Mouse (Mus musculus) gastrocnemius, postnatal 36 days (tissue): ENCODE results near the gene Rassf7. TPM values are rescaled to one million over a fixed set of nuclear protein-coding genes. Genes with fewer than 3 reads are reported as not detected.
A peak's percentile ranks its signal among the peaks of the same experiment; 100 is the strongest.
"Not testable (repeated sequence)": the region's sequence is repeated elsewhere in the genome, so short reads cannot be mapped to it uniquely, and the experiment has no call there.

Experiments
- DNase-seq, 2 experiments: peaks; one replicate each; pipeline ENCODE4 v3.0.0; 2022
- intact Hi-C: fragments of 180-260 bp; cut with DNase I; formaldehyde crosslinking; loops from one replicate; pipeline ENCODE4 v1.15.1; 2025
- total RNA-seq, 2 experiments: library from RNA; stranded (reverse); gene quantifications; 2 replicates each; pipeline ENCODE4 v1.2.3; 2021

Gene Rassf7
- total RNA-seq, 2 experiments from 2014 or later, result 0.59 TPM; not detected in 1

- intact Hi-C loops, result no loop called here
- DNase-seq, result no peak
Measured at GRCm38 (mm10) chr7:141220377-141220776, 4.7 kb downstream of the Rassf7 start.

- intact Hi-C loops, result no loop called here
- peak; percentile 89 to 93 for DNase-seq
Measured at GRCm38 (mm10) chr7:141221249-141222125, 5.8 kb downstream of the Rassf7 start.

GRCm38 (mm10) chr7:141222126-141222467 lies 6.4 kb downstream of the Rassf7 start:
- intact Hi-C loops, result no loop called here
- no peak for DNase-seq

GRCm38 (mm10) chr7:141222696-141223215 lies 7.1 kb downstream of the Rassf7 start:
- intact Hi-C loops, result no loop called here
- no peak for DNase-seq

GRCm38 (mm10) chr7:141226535-141226934 lies 10.9 kb downstream of the Rassf7 start:
- no peak for DNase-seq
- intact Hi-C loops, result no loop called here

- intact Hi-C loops, result no loop called here
- no peak for DNase-seq
Measured at GRCm38 (mm10) chr7:141227796-141228195, 12.1 kb downstream of the Rassf7 start.

- intact Hi-C loops, result no loop called here
- DNase-seq, result peak; percentile 88 to 92
Measured at GRCm38 (mm10) chr7:141228279-141229067, 12.8 kb downstream of the Rassf7 start, which contains the start of gene Phrf1. TSS of gene Phrf1 (plus strand) at chr7:141228784.

- DNase-seq, result no peak
- intact Hi-C loops, result no loop called here
Measured at GRCm38 (mm10) chr7:141229702-141230101, 14.0 kb downstream of the Rassf7 start.

GRCm38 (mm10) chr7:141230570-141230969 lies 14.9 kb downstream of the Rassf7 start:
- intact Hi-C loops, result no loop called here
- DNase-seq, result no peak

GRCm38 (mm10) chr7:141231111-141231510 lies 15.5 kb downstream of the Rassf7 start:
- no peak for DNase-seq
- intact Hi-C loops, result no loop called here

- no peak for DNase-seq
- intact Hi-C loops, result no loop called here
Measured at GRCm38 (mm10) chr7:141231551-141231950, 15.9 kb downstream of the Rassf7 start.

- DNase-seq, intact Hi-C loops: not testable (repeated sequence)
Measured at GRCm38 (mm10) chr7:141250486-141250885, 34.8 kb downstream of the Rassf7 start.

- no peak for DNase-seq
- intact Hi-C loops, result no loop called here
Measured at GRCm38 (mm10) chr7:141256159-141256558, 40.5 kb downstream of the Rassf7 start.

GRCm38 (mm10) chr7:141261480-141261879 lies 45.8 kb downstream of the Rassf7 start:
- intact Hi-C loops, result no loop called here
- no peak for DNase-seq

- DNase-seq, result no peak
- intact Hi-C loops, result no loop called here
Measured at GRCm38 (mm10) chr7:141263640-141264039, 48.0 kb downstream of the Rassf7 start.

- DNase-seq, result no peak
- intact Hi-C loops, result no loop called here
Measured at GRCm38 (mm10) chr7:141264041-141264700, 48.5 kb downstream of the Rassf7 start.

GRCm38 (mm10) chr7:141264761-141265410 lies 49.2 kb downstream of the Rassf7 start:
- no peak for DNase-seq
- intact Hi-C loops, result loop anchor here (1.0 kb wide), 1 partner anchor 99 kb away; no protein-coding TSS in a partner anchor

- intact Hi-C loops, result loop anchor here (1.0 kb wide), 1 partner anchor 99 kb away; no protein-coding TSS in a partner anchor
- DNase-seq, result no peak
Measured at GRCm38 (mm10) chr7:141265411-141265738, 49.7 kb downstream of the Rassf7 start.

- intact Hi-C loops, result loop anchor here (1.0 kb wide), 1 partner anchor 98 kb away; no protein-coding TSS in a partner anchor
- peak; percentile 53 to 57 for DNase-seq
Measured at GRCm38 (mm10) chr7:141265739-141266561, 50.3 kb downstream of the Rassf7 start, which contains the start of gene Irf7. TSS of gene Irf7 (minus strand) at chr7:141266481.
